Mouse (Mus musculus): ENCODE data around the gene Aqp8.

Aqp8 gene

DNA sequence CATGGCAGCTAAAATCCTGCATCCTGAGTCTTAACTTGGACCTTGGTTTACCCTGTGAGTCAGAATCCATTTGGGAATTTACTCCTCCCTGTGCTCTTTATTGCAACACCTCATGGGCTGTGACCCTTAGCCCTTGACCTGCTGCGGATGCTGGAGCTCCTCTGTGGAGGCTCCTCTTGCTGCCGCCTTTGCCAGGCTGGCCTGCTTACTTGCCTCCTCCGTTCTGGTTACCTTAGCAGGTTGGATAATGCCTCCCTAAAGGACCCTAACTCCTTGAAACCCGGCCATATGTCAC lies 31.7 kb upstream of the Aqp8 start:
- Histone ChIP-seq H3K4me3 (replicated peaks; ENCODE audit: low read length) (no peak overlapping the region), H3K4me1 (replicated peaks; ENCODE audit: low read depth, low read length) (peaks cover 2% of the 10 kb centered on the region; the same call in 1 of the 2 replicates), H3K27me3 (ENCODE audit: insufficient read depth, low read length) (no peaks in the 10 kb centered on the region), H3K36me3 (ENCODE audit: insufficient read depth, low read length) (peaks cover 50% of the 10 kb centered on the region), H3K9me3 (ENCODE audit: low read length) (no peaks in the 10 kb centered on the region)
- TF ChIP-seq CTCF (conservative IDR thresholded peaks at IDR 0.05; ENCODE audit: low read length) = no peak
- TF ChIP-seq POU5F1 (IDR thresholded peaks at IDR 0.05; ENCODE audit: borderline replicate concordance, low read length) = no peak
- TF ChIP-seq NANOG (IDR thresholded peaks at IDR 0.05; ENCODE audit: borderline replicate concordance, low read length) = no peak

DNA sequence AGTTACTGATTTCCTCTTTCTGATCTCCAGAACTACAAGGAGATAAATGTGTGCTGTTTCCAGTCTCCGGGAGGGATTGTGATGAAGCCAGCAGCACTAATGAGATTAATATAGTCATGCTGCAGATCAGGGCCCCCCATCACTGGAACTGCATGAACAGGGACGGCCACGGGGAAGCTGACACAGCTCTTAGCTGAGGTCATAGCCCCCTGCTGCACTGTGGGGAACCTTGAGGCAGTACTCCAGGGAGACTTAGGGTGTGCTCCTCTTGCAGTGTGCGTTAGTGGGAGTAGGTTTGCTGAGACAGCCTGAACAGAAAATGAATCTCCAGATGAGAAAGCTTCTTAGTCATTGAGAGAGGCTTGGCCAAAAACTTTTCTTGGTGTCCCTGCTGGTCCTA lies 30.9 kb upstream of the Aqp8 start:
- Histone ChIP-seq H3K4me1 (replicated peaks; ENCODE audit: low read depth, low read length) (no peaks in the 10 kb centered on the region), H3K9me3 (ENCODE audit: low read length) (no peaks in the 10 kb centered on the region), H3K4me3 (replicated peaks; ENCODE audit: low read length) (no peak overlapping the region), H3K27me3 (ENCODE audit: insufficient read depth, low read length) (no peaks in the 10 kb centered on the region), H3K36me3 (ENCODE audit: insufficient read depth, low read length) (peaks cover 42% of the 10 kb centered on the region)
- no peak for TF ChIP-seq POU5F1 (IDR thresholded peaks at IDR 0.05; ENCODE audit: borderline replicate concordance, low read length)
- TF ChIP-seq NANOG (IDR thresholded peaks at IDR 0.05; ENCODE audit: borderline replicate concordance, low read length) = no peak
- TF ChIP-seq CTCF (conservative IDR thresholded peaks at IDR 0.05; ENCODE audit: low read length) = no peak

DNA sequence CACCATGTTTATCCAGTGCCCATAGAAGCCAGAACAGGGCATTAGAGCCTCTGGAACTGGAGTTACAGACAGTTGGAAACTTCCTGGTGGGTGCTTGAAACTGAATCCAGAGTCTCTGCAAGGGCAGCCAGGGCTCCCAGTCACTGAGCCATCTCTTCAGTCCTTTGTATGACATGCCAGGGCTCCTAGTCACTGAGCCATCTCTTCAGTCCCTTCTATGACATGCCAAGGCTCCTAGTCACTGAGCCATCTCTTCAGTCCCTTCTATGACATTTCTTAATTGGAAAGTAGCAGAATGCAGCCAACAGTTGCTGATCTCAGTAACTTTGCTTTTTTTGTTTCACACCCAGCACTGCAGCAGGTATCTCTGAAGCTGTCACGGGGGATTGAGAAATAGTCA lies 20.0 kb upstream of the Aqp8 start:
- no peak for TF ChIP-seq NANOG (IDR thresholded peaks at IDR 0.05; ENCODE audit: borderline replicate concordance, low read length)
- no peak for TF ChIP-seq POU5F1 (IDR thresholded peaks at IDR 0.05; ENCODE audit: borderline replicate concordance, low read length)
- no peak for TF ChIP-seq CTCF (conservative IDR thresholded peaks at IDR 0.05; ENCODE audit: low read length)
- Histone ChIP-seq H3K9me3 (ENCODE audit: low read length) (no peaks in the 10 kb centered on the region), H3K36me3 (ENCODE audit: insufficient read depth, low read length) (no peaks in the 10 kb centered on the region), H3K27me3 (ENCODE audit: insufficient read depth, low read length) (no peaks in the 10 kb centered on the region), H3K4me1 (replicated peaks; ENCODE audit: low read depth, low read length) (no peaks in the 10 kb centered on the region), H3K4me3 (replicated peaks; ENCODE audit: low read length) (no peak overlapping the region)

DNA sequence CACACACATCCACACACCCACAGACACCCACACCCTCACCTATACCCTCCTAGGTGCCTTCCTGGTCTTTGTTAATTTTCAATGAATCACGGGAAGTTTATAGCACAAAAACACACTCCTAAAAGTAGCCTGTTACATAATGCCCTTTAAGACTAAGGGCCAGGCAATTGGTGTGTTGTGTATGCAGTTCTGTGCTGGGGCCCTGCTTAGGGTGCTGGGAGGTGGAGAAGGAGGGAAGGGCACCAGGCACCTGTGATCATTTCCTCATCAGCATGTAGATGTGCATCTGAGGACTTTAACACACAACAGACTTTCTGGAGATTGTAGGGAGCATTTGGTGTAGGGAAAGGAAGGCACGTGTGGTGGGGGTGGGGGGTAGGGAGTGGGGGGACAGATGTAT lies 13.3 kb upstream of the Aqp8 start:
- TF ChIP-seq NANOG (IDR thresholded peaks at IDR 0.05; ENCODE audit: borderline replicate concordance, low read length) (no peak), CTCF (conservative IDR thresholded peaks at IDR 0.05; ENCODE audit: low read length) (no peak), POU5F1 (IDR thresholded peaks at IDR 0.05; ENCODE audit: borderline replicate concordance, low read length) (no peak)
- 0 out of 2 replicates have a peak, but pooled peaks cover 2% of the 10 kb centered on the region for H3K4me1 ChIP-seq (replicated peaks; ENCODE audit: low read depth, low read length)
- H3K4me3 ChIP-seq (replicated peaks; ENCODE audit: low read length) = no peak overlapping the region
- no peaks in the 10 kb centered on the region for H3K36me3 ChIP-seq (ENCODE audit: insufficient read depth, low read length)
- peaks cover 9% of the 10 kb centered on the region for H3K9me3 ChIP-seq (ENCODE audit: low read length)
- H3K27me3 ChIP-seq (ENCODE audit: insufficient read depth, low read length) = no peaks in the 10 kb centered on the region

DNA sequence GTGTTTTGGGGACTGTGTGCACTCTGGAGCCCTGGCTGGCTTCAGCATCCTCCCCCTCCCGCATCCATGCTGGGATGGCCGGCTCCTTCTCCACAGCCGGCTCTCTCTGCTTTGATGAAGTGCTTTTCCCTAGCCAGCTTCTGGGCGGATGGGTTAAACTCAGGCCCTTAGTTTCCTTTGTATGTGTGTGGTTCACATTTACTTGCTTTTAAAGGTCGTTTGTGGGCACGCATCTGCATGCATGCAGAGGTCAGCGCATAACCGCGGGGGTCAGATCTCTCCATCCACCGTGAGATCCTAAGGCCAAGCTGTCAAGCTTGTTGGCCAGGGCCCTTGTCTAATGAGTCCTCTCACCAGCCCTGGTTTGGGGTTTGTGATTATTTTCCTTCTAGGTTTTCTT lies 12.4 kb upstream of the Aqp8 start:
- H3K4me1 ChIP-seq (replicated peaks; ENCODE audit: low read depth, low read length) = 0 out of 2 replicates have a peak, but pooled peaks cover 2% of the 10 kb centered on the region
- H3K27me3 ChIP-seq (ENCODE audit: insufficient read depth, low read length) = no peaks in the 10 kb centered on the region
- H3K36me3 ChIP-seq (ENCODE audit: insufficient read depth, low read length) = no peaks in the 10 kb centered on the region
- no peak overlapping the region for H3K4me3 ChIP-seq (replicated peaks; ENCODE audit: low read length)
- TF ChIP-seq NANOG (IDR thresholded peaks at IDR 0.05; ENCODE audit: borderline replicate concordance, low read length) (no peak), CTCF (conservative IDR thresholded peaks at IDR 0.05; ENCODE audit: low read length) (no peak), POU5F1 (IDR thresholded peaks at IDR 0.05; ENCODE audit: borderline replicate concordance, low read length) (no peak)
- H3K9me3 ChIP-seq (ENCODE audit: low read length) = peaks cover 9% of the 10 kb centered on the region

DNA sequence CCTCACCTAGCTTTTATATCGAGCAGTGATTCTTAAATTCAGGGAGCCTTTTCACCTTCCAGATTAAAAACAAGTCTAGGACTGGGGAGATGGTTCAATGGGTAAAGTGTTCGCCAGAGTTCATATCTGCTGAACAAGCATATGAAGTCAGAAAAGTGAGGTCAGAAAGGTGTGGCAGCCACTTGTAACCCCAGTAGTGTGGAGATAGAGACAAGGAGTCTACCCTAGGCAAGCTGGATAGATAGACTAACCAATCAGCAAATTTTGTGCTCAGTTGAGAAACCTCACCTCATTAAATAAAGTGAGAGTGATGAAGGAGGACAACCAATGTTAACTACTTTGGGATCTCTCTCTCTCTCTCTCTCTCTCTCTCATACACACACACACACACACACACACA lies 11.6 kb upstream of the Aqp8 start:
- H3K4me1 ChIP-seq (replicated peaks; ENCODE audit: low read depth, low read length) = 0 out of 2 replicates have a peak, but pooled peaks cover 2% of the 10 kb centered on the region
- TF ChIP-seq CTCF (conservative IDR thresholded peaks at IDR 0.05; ENCODE audit: low read length) (no peak), NANOG (IDR thresholded peaks at IDR 0.05; ENCODE audit: borderline replicate concordance, low read length) (no peak), POU5F1 (IDR thresholded peaks at IDR 0.05; ENCODE audit: borderline replicate concordance, low read length) (no peak)
- no peak overlapping the region for H3K4me3 ChIP-seq (replicated peaks; ENCODE audit: low read length)

DNA sequence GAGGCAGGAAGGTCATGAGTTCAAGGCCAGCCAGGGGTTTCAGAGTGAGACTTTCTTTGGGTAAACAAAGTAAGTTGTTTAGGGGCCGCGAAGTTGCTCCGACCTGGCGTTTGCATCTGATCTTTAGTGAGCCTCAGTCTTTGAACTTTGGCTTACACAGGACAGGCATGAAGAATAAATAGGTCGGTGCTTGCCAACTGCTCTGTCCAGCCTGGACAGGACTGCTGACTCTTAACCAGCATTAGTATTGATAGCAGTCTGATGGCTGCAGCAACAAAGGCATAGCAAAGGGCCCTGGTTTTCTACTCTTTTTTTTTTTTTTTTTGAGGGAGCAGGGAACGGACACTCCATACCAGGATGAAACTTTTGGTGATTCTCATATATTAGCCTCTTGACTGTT lies 9.5 kb upstream of the Aqp8 start:
- no peak for TF ChIP-seq CTCF (conservative IDR thresholded peaks at IDR 0.05; ENCODE audit: low read length)
- no peak for TF ChIP-seq NANOG (IDR thresholded peaks at IDR 0.05; ENCODE audit: borderline replicate concordance, low read length)
- no peak for TF ChIP-seq POU5F1 (IDR thresholded peaks at IDR 0.05; ENCODE audit: borderline replicate concordance, low read length)
- no peaks in the 10 kb centered on the region for H3K36me3 ChIP-seq (ENCODE audit: insufficient read depth, low read length)
- H3K4me1 ChIP-seq (replicated peaks; ENCODE audit: low read depth, low read length) = 0 out of 2 replicates have a peak, but pooled peaks cover 2% of the 10 kb centered on the region
- H3K4me3 ChIP-seq (replicated peaks; ENCODE audit: low read length) = no peak overlapping the region
- peaks cover 9% of the 10 kb centered on the region for H3K9me3 ChIP-seq (ENCODE audit: low read length)
- no peaks in the 10 kb centered on the region for H3K27me3 ChIP-seq (ENCODE audit: insufficient read depth, low read length)

More for the DNA sequence above, 11.6 kb upstream of the Aqp8 start:
- H3K27me3 ChIP-seq (ENCODE audit: insufficient read depth, low read length) = no peaks in the 10 kb centered on the region
- H3K36me3 ChIP-seq (ENCODE audit: insufficient read depth, low read length) = no peaks in the 10 kb centered on the region
- peaks cover 9% of the 10 kb centered on the region for H3K9me3 ChIP-seq (ENCODE audit: low read length)

DNA sequence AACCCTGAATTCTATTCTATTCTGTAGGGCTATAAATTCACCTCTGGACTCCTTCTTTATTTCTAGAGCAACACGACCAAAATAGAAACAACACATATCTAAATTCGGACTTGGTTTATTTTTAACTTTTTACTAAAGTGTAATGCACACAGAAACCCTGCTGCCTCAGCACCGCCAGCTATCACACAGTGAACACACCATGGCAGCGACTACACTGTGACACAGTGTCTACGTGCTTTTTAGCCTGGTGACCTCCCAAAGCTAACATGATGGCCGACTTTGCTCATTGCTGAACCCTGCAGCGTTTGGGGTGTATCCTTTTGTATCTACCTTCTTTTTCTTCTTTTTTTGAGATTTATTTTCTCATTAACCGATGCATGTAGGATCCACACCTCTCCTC lies 9.0 kb upstream of the Aqp8 start:
- Histone ChIP-seq H3K27me3 (ENCODE audit: insufficient read depth, low read length) (no peaks in the 10 kb centered on the region), H3K36me3 (ENCODE audit: insufficient read depth, low read length) (no peaks in the 10 kb centered on the region), H3K9me3 (ENCODE audit: low read length) (peaks cover 6% of the 10 kb centered on the region), H3K4me1 (replicated peaks; ENCODE audit: low read depth, low read length) (0 out of 2 replicates have a peak, but pooled peaks cover 2% of the 10 kb centered on the region), H3K4me3 (replicated peaks; ENCODE audit: low read length) (no peak overlapping the region)
- TF ChIP-seq POU5F1 (IDR thresholded peaks at IDR 0.05; ENCODE audit: borderline replicate concordance, low read length) (no peak), CTCF (conservative IDR thresholded peaks at IDR 0.05; ENCODE audit: low read length) (no peak), NANOG (IDR thresholded peaks at IDR 0.05; ENCODE audit: borderline replicate concordance, low read length) (no peak)

DNA sequence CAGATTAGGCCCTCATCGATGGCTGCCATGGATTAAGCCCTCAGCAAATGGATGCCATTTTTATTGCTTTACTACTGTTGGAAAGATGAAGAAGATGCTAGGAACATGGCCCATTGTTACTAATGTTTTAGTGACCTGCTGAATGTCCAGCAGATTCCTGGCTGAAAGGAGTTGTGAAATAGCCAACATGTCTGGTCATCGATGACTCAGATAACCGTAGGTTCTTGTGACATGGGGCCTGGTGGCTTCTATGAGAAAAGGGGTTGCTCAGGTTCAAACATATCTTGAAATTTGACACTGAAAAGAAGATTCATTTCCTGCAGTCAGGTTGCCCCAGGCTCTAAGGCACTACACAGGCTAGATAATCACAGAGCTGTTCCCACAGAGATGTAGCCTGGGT lies 7.0 kb upstream of the Aqp8 start:
- no peak overlapping the region for H3K4me3 ChIP-seq (replicated peaks; ENCODE audit: low read length)

More for the DNA sequence above, 7.0 kb upstream of the Aqp8 start:
- no peaks in the 10 kb centered on the region for H3K9me3 ChIP-seq (ENCODE audit: low read length)
- no peaks in the 10 kb centered on the region for H3K27me3 ChIP-seq (ENCODE audit: insufficient read depth, low read length)
- H3K4me1 ChIP-seq (replicated peaks; ENCODE audit: low read depth, low read length) = no peaks in the 10 kb centered on the region
- TF ChIP-seq NANOG (IDR thresholded peaks at IDR 0.05; ENCODE audit: borderline replicate concordance, low read length) = no peak
- TF ChIP-seq POU5F1 (IDR thresholded peaks at IDR 0.05; ENCODE audit: borderline replicate concordance, low read length) = no peak
- no peak for TF ChIP-seq CTCF (conservative IDR thresholded peaks at IDR 0.05; ENCODE audit: low read length)
- H3K36me3 ChIP-seq (ENCODE audit: insufficient read depth, low read length) = no peaks in the 10 kb centered on the region

Data from E14TG2a.4 (cell line).